Mouse (Mus musculus) granulocyte monocyte progenitor cell, adult 5-6 weeks (primary cell): ENCODE measurements at regions not wholly inside any gene's neighbourhood (a gene's known extent, or its start where the extent isn't known, plus 50 kb on each side); places are given as distances from the start of the nearest gene placed in this dataset.

Experiments used
- ATAC-seq: replicated peaks from 2 replicates; pipeline ENCODE4 v1.8.0; 2016; ENCODE audit warnings: mild to moderate bottlenecking, moderate TSS enrichment, inconsistent platforms; ENCODE audit not compliant: poor library complexity, severe bottlenecking

DNA sequence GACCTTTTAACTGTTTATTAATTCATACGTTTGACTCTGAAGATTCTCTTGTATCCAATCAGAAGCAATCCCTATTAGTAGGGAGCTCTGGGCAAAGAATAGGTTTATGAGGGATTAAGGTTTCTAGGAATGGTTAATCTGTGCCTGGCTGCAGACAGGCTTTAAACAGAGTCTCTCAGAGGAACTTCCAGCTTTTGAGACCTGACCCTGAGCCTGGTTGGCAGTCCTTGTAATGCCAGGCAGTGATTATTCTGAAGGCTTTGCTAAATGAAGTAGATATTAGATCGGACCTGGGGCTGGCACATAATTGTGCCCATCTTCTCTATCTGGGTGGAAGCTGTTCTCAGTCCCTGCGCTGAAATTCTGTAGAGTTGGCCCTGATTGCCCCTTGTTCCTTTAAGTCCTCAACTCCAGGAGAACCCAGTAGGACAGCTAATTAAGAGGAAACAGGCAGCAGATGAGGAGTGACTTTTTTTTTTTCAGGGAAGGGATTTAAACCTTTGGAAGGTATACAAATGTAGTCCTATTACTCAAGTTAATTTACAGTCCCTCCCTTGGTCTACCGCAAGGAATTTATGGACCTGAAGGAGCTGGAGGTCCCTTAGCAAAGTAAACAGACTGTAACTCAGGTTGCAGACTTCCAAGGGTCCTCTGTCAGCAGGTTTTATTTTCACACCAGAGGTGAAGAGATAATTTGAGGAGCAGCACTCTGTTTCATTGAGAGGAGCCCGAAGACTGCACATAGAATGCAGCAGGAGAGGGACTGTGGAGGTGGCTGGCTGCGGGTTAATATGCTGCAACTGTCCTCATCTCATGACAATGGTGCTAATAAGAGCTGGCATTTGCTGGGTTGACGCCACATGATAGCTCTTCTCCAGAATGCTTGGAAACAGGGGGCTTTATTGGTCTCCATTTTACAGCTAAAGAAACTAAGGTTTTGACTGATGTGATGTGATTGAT is 595.7 kb downstream of the Bcl11a start:
- no peak for ATAC-seq

DNA sequence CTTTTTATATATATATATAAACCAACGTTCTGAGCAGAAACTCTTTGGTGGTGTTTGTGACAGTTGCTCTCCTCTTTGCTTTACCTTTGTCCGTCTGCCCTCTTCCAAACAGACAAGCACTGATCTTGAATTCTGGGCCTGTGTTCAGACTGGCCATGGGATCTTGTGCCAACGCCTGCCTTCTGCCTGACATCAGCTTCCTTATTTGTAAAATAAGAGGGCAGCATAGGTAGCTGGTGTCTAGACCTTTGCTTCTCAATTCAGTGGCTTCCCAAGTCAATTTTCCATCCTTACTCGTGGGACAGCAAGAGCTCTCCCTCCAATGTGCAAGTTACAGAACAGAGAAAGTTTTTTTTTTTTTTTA is 596.3 kb downstream of the Bcl11a start:
- ATAC-seq: no peak

DNA sequence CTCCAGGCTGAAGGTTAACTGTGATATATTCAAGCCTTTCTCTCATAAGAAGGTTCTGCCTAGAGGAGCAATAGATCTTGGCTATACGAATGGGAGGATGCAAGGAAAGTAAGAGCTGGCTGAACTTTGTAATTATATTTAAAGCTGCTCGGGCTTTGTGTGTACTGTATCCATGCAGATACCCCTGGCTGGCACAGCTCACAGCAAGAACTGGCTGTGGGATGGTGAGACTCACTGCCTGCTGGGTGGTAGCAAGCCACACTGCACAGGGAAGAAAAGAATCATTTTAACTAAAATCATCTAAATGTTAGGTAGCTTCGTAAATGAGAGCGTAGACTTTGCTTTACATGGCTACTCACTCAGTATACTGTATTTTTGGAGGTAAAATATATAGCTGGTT is 599.2 kb downstream of the Bcl11a start:
- no peak for ATAC-seq

DNA sequence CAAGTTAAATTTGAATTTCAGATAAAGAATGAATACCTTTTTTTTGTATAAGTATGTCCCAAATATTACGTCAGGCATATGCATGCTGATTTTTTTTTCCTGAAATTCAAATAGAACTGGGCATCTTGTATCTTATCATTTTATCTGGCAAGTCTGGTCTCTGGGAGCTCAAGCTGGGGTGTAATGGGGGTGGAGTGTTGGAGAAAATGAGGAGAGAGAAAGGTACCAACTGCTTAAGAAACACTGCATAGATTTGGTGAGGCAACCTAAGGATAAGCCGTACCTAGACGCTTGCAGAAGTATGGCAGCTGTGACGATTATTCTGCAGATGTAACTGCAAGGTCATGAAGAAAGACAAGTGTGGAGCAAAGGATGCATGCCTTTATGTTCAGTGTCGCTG is 601.7 kb downstream of the Bcl11a start:
- ATAC-seq: no peak

DNA sequence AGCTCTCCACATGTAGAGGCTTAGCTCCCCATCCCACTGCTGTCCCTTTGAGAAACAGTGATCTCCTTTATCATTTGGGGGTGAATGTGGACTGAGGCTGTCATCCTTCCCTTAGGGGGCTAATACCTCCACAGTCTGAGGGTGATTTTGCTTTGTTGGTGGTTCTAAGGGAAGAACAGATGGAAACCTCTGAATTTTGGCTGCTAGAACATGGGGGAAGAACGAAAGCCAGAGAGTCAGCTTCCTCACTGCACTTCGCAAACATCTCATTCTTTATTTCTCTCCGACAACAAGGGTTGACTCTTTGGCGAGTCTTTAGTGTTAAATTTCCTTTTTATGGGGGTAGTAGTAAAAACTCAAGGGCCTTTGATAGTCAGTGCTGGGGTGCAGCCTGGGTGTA is 604.6 kb downstream of the Bcl11a start:
- ATAC-seq: no peak

DNA sequence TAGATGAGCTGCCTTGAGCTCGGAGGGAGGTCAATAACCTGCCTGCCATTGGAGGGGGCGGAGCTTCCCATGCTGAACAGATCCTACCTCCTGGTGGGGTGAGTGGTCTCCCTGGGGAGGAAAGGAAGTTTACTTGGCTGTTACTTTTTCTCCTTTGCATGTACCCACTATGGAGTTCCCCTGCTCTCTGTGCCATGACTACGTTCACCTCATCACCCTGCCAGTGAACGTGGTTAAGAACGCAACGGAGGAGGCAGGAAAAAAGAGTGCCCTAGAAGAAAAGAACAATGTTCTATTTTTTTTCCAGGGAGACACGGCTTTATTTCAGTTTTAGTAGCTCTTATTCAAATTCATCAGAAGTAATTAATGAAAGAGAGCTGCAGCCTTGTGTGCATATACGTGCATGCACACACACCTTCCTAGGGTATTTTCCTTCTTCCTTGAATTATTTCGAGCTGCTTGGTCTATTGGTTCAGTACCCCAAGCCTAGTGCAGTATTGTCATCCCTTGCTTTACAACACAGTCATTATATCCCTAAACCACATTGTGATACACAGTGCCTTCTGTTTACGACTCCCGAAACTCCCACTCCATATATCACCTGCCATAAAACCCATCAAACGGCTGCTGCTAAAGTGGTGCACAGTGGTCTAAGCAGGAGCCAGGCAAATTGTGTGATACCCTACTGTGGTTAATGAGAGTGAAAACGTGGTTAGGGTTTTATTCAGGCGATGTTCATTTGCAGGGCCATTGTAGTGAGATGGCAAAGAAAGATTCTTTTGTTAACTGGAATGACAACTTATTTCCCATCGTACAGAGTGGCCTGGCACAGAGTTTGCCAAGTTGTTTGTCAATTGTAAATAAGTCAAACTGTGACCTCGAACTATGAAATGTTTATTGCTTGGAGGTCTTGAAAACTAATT is 608.0 kb downstream of the Bcl11a start:
- no peak for ATAC-seq

DNA sequence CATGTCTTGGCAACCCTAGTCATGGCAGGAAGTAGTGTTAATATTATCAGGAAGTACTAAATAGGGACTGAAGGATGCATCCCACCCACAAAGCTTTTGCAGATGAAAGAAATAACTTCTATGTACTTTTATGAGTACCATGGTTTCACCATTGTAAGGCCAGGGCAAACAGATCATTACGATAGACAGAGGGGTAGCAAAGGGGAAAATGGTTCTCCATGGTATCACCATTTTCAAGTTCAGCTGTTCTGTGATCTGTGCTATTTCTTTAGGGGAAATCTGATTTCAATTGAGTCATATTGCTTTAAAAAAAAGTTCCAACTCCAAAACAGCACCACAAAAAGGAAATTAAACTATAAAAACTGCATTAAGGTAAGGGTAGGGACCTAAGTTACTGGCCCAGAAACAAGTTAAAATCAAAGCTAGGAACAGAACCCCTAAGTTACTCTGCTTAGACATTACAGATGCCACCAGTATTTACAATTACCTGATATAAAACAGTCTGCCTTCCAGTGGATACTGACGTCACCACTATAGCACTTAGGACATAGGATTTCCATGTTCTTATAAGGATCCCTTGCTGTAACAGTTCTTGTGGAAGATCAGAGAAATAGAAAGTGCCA is 610.4 kb downstream of the Bcl11a start:
- ATAC-seq: no peak

DNA sequence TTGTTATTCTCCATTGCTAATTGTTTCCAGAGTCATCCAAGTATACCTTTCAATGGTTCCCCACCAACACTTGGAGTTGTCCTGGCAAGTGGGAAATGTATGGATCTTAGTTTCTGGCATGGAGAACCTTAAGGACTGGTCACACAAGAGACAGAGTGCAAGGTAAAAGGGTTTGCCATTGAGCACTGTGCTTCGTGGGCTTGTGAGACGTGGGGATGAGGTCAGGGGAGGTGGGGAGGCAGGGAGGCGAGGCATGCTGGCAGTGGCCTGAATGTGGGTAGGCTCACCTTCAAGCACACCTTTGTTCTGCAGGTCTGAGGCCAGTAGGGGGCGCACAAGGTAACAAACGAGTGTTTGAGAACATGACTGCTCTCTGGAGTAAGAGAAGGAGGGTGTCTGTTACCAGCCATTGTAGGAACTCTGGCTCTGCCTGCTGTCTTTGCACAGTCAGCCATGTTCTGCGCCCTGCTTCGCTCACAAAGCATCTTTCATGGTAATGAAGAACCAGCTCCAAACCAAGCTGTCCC is 612.0 kb downstream of the Bcl11a start:
- ATAC-seq: no peak; the same call in 1 of the 2 replicates

DNA sequence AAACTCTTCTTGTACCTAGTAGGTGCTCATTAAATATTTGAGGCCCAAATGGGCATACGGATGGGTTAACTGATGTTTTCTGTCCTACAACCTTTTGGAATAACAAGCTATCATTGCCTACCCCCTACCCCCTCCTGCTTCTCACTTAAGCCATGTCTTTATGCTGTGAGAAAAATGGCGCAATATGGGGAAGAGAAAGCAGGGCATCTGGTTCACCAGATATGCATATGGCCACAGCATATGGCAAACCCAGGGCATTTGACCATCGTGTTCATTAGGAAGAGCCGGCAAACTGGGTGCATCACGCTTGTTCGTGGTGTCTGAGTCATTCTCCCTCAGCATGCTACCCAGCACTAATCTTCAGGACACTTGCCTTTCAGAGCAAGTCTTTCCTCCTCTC is 616.1 kb downstream of the Bcl11a start:
- peak; percentile 63 for ATAC-seq

DNA sequence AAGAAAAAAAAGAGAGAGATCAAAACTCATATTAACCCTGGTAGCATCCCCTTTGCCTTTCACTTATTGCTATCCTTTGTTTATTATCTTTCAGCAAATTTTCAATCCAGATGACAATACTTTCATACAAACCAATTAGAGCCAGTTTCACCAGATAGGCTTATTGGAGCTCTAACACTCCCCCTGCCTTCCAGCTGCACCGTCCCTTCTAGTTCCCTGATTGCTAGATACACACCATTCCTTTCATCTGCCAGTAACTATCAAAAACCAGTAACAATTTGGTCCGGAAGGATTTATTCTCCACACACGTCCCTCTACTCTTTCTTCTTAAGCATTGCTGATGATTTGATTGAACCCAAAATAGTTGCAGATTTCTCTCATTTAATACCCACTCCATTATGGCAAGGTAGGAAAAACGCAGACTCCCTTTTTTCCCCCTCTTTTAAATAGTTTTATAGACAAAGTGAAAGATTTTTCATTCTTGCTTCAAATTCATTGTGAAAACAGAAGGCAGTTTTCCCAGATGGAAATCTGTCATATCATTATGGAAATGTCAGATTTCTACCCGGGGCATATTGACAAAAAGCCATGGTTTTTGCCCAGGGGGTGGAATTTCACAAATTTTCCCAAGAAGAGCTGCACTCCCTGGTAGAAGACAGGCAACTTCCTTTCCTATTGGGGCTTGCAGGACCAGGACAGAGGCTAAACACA is 617.3 kb downstream of the Bcl11a start:
- no peak for ATAC-seq

DNA sequence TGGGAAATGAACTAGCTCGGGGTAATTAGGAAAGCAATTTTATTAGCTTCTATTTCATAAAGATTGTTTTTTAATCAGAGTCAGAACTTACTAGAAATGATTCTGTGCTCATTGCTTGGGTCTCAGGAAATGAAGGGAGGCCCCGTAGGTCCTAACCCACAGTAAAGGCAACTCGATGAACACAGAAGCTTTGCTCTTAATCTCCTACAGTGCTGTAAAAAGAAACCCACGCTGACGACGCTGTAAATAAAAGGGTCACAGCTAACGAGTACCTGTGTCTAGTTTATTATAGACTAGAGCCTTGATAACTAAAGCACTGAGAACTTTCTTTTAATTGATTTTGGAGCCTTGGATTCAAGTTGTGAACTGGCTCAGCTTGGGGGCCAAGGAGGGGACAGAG is 618.7 kb downstream of the Bcl11a start:
- ATAC-seq: no peak

DNA sequence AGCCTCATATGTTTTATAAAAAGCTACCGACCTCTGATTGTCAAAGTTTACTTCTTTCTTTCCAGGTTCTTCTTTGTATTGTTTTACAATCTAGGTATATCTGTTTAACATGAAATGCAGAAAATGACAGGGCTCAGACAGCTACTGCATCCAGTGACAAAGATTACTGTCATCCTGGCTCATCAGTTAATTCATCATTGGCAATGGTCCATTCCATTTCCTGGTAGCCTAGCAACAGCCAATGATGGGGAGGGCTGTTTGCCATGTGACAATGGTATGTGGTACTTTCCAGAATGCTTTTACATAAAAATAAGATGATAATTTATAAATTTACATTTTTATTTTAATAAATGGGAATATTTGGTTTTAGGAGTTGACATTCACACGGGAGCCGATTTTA is 630.9 kb downstream of the Bcl11a start:
- ATAC-seq: no peak

DNA sequence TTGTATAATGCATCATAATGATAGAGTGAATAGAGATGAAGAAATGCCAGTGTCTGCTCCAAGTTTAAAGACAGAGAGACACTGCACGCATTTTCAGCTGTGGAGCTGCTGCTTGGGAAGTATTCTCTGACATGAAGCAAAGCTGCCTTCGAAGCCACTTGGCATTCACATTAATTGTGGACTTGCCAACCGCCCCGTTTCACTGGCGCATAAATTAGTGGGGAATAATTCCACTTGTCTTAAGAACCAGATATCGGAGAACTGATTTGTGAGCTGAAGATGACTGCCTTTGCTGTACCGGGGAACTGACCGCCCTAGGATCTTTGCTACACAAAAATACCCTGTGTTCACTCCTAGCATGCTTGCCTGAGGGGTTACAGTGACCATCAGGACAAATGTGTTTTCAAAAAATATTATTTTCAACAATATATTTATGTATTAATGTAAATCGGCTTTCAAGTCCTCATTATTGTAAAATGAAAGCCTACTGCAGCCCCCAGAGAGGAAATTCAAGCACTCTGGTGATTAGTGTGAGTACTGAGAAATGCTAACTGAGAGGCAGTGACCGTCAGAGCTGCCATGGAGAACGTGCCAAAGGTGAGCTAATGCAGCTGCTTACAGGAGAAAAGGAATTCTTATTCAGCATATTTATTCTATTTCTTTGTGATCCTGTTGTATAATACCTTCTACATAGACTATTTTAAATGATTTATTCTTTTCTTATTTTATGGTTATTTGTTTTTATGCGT is 638.9 kb downstream of the Bcl11a start:
- ATAC-seq: no peak

DNA sequence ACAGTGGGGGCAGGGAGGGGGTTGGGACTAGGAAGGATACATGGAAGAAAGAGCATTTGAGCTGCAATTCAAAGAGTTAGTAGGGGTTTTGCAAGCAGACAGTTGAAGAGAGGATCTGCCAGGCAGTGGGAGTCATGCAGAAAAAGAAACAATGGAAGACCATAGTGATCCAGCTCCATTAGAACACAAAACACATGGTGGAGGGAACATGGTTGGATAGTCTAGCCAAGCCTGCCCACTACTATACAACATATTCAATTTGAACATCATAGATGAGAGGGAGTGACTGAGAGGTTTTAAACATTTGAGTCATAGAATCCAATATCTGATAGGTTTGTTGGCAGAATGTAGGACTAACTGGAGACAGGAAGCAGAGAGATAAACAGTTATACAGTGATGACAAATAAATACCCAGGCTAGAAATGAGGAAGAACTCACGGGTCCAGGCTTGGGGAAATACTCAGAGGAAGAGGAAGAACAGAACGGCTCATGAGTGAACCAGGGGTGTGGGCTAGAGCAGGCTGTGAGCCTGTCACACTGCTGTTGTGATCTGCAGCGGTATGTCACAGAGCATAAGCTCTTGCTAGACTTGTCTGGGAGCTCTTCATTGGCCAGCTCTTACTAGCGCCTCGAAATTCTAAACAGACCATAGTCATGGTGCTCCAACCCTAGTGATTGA is 646.5 kb downstream of the Bcl11a start:
- peak; percentile 68 for ATAC-seq

DNA sequence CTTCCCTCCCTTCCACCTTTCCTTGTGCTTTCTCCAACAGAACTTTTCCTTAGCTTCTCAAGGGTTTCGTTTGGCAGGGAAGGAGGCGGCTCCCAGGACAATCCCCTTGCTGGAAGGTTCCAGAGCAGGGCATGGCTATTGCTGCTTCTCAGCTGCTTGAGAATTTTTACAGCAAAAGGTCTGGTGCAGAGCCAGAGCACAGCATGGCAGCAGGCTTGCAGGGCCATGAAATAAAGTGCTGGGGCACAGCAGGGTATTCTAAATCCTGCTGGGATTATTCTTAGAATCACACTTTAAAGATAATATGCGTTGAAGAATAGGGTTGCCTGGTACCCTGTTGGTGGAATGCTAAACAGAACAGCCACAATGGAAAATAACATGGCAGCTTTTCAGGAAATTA is 648.5 kb downstream of the Bcl11a start:
- no peak for ATAC-seq

DNA sequence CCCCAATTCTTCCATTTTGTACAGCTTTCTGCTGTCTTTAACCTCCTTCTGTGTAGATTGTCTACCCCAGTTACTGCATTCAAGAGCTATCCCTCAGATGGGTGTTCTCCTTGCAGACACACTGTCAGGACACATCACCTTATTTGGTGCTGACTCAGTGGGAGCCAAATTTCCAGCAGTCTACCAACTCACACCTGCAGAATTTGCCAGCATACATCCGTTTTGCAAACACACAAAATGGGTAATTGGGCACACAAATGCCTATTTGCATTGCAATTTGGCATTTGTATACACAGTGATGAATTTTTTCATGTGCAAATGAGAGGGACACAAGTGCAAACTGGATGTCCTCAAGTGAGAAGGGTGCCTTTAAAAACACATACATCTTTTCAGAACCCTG is 649.5 kb downstream of the Bcl11a start:
- ATAC-seq: no peak

DNA sequence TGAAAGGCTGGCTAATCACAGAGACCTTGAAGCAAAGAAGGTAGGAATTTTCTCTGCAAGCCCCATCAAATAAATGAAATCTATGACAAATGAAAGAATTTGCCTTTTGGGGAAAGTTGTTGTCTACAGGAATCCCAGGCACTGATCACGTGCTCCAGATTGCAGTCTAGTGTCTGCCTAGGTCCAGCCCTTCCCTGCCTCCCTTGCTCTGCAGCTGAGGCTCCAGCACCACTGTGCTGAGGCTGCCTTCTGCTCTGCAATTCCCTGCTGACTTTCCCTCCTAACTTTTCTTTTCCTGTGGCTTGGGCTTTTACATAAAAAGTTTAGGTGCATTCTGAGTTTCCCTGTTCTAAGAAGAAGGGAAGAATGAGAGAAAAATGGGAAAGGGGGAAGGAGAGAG is 653.6 kb downstream of the Bcl11a start:
- no peak for ATAC-seq

DNA sequence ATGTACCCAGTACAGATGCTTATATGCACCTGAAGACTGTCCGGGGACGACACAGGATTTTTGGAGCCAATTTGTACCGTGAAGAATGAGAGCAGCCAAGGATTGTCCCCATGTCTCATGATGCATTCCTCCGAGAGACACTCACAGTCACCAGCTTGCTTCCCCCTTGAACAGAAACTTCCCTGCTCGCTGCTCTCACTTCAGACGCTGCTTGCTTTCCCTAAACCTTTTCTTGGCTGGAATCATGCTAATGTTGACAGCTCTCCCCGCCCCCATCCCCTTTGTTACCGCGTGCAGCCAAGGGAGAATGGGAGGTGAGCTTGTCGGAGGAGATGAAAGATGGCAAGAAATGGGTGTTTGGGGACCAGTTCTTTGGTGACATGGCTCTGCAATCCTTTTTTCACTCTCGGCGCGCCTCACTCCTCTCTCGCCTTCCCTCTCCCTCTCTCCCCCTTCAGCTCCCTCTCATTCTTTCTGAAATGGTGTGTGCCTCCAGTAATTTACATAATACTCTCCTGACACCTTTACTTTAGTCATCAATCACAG is 661.9 kb downstream of the Bcl11a start:
- ATAC-seq: no peak

DNA sequence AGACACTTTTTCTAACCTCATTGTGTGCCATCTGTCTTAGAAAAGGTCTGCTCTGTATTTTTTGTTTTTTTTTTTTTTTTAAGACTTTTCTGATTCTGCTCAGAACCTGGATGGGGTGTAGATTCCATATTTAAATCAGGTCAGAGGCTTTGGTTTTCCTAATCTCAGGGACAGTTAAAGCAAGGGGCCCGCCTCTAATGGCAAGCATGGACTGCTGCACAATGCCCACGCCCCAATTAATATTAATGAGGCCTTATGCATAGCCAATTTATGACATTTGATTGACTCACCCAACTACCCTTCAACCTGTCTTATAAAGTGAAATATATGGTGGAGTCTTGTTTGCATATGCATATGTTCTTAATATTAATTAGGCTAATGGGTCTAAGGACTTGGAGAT is 662.6 kb downstream of the Bcl11a start:
- no peak for ATAC-seq
